Mouse (Mus musculus) frontal cortex, postnatal 14 days (tissue): ENCODE measurements around the gene Abcc12.

Experiments
- DNase-seq, 2 experiments: peaks; one replicate each; pipeline ENCODE4 v3.0.0; 2022; ENCODE audit warnings: low spot score in 2 of 2

The Abcc12 gene

GRCm38 (mm10) chr8:86580458-86580857 is at the start of gene Abcc12:
Gene Abcc12, minus strand, starts transcription at chr8:86580686.
- no peak for DNase-seq

GRCm38 (mm10) chr8:86630212-86630611 is 49.7 kb upstream of the Abcc12 start:
- no peak for DNase-seq

GRCm38 (mm10) chr8:86624915-86625314 is 44.4 kb upstream of the Abcc12 start:
- no peak for DNase-seq

- DNase-seq = peak; percentile 92 to 96
Observed at GRCm38 (mm10) chr8:86623911-86624731, 43.6 kb upstream of the Abcc12 start, which contains the start of gene Lonp2. Gene Lonp2, plus strand, starts transcription at chr8:86624043.

- DNase-seq = no peak
Observed at GRCm38 (mm10) chr8:86623551-86623910, 43.0 kb upstream of the Abcc12 start.

GRCm38 (mm10) chr8:86617759-86618387 is 37.4 kb upstream of the Abcc12 start:
- no peak for DNase-seq

GRCm38 (mm10) chr8:86615095-86615769 is 34.7 kb upstream of the Abcc12 start:
- no peak for DNase-seq

- DNase-seq = no peak
Observed at GRCm38 (mm10) chr8:86613798-86614197, 33.3 kb upstream of the Abcc12 start.

GRCm38 (mm10) chr8:86604676-86605075 is 24.2 kb upstream of the Abcc12 start:
- DNase-seq = no peak

GRCm38 (mm10) chr8:86603174-86603573 is 22.7 kb upstream of the Abcc12 start:
- DNase-seq = no peak

- DNase-seq = no peak
Observed at GRCm38 (mm10) chr8:86600311-86600710, 19.8 kb upstream of the Abcc12 start.

GRCm38 (mm10) chr8:86599299-86599698 is 18.8 kb upstream of the Abcc12 start:
- DNase-seq = no peak

GRCm38 (mm10) chr8:86597681-86598080 is 17.2 kb upstream of the Abcc12 start:
- DNase-seq = no peak

- DNase-seq = no peak
Observed at GRCm38 (mm10) chr8:86595671-86596070, 15.2 kb upstream of the Abcc12 start.

GRCm38 (mm10) chr8:86594159-86594796 is 13.8 kb upstream of the Abcc12 start:
- DNase-seq = no peak

- no peak for DNase-seq
Observed at GRCm38 (mm10) chr8:86593099-86593498, 12.6 kb upstream of the Abcc12 start.

GRCm38 (mm10) chr8:86588338-86588737 is 7.9 kb upstream of the Abcc12 start:
- DNase-seq = no peak

- no peak for DNase-seq
Observed at GRCm38 (mm10) chr8:86586642-86587041, 6.2 kb upstream of the Abcc12 start.

- no peak for DNase-seq
Observed at GRCm38 (mm10) chr8:86586058-86586457, 5.6 kb upstream of the Abcc12 start.

- DNase-seq = peak; percentile 67 to 74
Observed at GRCm38 (mm10) chr8:86585532-86585931, 5.0 kb upstream of the Abcc12 start.

GRCm38 (mm10) chr8:86585118-86585517 is 4.6 kb upstream of the Abcc12 start:
- peak; percentile 72 to 86 for DNase-seq

GRCm38 (mm10) chr8:86581921-86582331 is 1.4 kb upstream of the Abcc12 start:
- no peak for DNase-seq
